Mouse (Mus musculus): ENCODE measurements around the gene Dctd.

GRCm38 (mm10) chr8:48153360-48154121 is 54.6 kb downstream of the Dctd start:
- no peak for TF ChIP-seq CTCF (IDR thresholded peaks at IDR 0.05; ENCODE audit: low read depth, low read length)
- TF ChIP-seq TAL1 (conservative IDR thresholded peaks at IDR 0.05; ENCODE audit: low read depth, low read length) = no peak
